Mouse (Mus musculus) granulocyte monocyte progenitor cell, adult 5-6 weeks (primary cell): ENCODE results near the gene Shisal2a. TPM values are rescaled to one million over a fixed set of nuclear protein-coding genes. Genes with fewer than 3 reads are reported as not detected.

Experiments used
- ATAC-seq: replicated peaks from 2 replicates; pipeline ENCODE4 v1.8.0; 2016; ENCODE audit warnings: mild to moderate bottlenecking, moderate TSS enrichment, inconsistent platforms; ENCODE audit not compliant: poor library complexity, severe bottlenecking
- total RNA-seq, 2 experiments: library from RNA; stranded (forward) in 1 of 2; stranded (reverse) in 1 of 2; fragments of 200-712, 200-1000 nt in 1 of 2; fragments of >200 nt in 1 of 2; fragmentation: Nextera tagmentation in 1 of 2; gene quantifications; 2 replicates each; pipeline ENCODE4 v1.2.3; 2014 to 2017

Gene Shisal2a
- total RNA-seq, 2 experiments from 2014 or later: not detected

DNA sequence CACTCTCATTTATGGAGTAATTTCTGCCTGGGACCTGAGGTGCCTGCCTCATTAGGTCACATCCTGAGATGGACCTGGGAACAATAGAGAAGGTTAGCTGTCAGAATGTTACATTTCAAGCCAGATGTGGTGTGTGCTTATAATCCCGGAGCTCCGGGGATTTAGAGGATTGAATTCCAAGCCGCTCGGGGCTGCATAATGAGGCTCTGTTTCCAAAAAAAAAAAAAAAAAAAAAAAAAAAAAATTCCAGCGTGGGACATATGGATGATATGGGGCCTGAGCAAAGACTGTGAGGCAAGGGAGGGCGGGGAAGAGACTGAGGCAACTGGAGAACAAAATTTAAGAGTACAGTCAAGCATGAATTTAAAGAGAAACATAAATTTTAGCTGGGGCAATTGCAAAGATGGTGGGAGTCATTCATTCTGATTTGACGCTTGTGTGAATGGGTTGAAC, 38.5 kb downstream of the Shisal2a start:
- ATAC-seq: no peak

DNA sequence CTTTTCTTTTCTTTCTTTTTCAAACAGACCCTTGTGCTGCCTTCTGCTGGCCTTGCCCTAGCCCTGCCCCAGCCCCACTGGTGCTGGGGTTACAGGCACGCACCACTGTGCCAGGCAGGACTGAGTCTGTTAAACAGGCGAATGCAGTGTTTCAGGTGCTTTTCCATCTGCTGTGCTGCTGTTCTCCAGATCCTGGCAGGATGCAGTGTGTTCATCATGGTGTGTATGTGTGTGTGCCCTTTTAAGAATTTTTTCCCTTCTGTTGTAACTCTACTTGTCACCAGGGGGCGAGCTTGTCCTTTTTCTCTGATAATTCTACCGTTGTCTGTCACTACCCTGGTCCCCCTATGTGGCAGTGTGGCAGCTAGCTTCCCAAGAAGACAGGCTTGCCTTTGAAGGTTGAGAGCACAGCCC, 43.9 kb downstream of the Shisal2a start:
- peak; percentile 92 for ATAC-seq

- ATAC-seq: no peak
These were observed 44.3 kb downstream of the Shisal2a start for GRCm38 (mm10) chr4:108338811-108339210.

DNA sequence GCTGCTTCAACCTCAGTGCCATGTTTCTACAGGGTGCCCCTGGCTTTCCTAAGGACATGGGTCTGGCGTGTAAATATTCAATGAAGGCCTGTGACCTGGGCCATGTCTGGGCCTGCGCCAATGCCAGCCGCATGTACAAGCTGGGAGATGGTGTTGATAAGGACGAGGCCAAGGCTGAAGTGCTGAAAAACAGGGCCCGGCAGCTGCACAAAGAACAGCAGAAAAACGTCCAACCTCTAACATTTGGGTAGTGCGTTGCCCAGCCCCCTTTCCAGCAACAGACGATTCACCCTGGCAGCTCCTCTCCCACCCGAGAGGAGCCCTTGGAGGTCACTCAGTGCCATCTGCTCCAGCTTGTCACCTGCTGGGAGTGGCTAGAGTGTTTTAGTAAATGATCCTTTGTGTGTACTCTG, 44.8 kb downstream of the Shisal2a start:
- ATAC-seq: no peak

DNA sequence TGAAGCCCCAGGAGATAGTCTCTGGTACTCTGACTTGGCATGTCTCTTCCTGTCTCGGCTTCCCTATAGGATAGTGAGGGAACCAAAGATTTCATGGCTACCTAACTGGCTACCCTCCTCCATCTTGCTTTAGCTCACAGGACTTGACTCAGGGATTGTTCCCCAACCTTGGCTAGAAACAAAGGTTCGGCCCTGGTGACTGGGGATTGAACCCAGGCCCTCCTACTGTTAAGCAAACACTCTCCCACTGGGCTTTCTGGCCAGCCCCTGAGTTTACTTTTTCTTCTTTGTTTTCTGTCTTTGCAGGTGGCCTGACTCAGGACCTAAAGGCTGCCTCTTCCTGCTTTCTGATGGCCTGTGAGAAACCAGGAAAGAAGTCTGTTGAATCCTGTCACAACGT, 45.3 kb downstream of the Shisal2a start:
- no peak for ATAC-seq

DNA sequence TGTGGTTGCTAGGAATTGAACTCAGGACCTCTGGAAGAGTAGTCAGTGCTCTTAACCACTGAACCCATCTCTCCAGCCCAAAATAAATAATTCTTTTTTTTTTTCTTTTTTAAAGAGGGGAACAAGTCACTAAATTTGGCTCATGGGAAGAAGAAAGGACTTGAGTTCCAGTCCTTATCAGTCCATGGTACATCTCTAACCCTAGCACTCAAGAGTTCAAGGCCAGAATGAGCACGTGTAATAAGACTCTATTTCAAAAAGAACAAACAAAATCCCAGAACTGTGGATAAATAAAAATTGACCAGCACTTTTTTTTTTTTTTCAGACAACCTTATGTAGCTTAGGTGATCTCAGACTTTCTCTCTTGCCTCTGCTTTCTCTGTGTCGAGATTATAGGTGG, 46.4 kb downstream of the Shisal2a start:
- ATAC-seq: no peak

DNA sequence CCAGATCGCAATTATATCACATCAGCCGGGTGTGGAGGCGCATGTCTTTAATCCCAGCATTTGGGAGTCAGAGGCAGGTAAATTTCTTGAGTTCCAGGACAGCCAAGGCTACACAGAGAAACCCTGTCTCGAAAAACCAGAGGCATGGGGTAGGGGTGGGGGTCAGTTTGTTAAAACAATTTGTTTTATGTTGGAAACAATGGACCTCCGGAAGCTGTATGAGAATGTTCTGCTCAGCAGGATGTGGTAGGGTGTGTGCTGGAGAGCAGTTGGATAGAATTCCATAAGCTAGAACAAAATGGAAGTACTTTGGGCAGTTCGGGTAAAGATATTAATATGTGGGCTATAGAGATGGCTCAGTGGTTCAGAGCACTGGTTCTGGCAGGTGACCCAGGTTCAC, 47.7 kb downstream of the Shisal2a start:
- no peak for ATAC-seq

DNA sequence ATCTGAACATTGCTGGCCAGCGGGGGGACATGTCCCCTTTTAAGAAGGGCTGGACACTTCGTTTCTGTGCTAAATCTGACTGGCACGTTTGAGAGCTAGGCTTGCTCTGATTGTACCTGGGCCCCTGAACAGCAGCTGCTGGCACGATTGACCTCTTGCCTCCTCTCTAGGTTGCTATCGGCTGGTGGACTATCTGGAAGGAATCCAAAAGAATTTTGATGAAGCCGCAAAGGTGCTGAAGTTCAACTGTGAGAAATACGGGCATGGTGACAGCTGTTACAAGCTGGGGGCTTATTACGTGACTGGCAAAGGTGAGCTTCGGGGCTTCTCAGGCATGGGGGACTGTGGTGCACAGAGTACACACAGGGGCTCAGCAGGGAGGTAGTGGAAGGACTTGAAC, 51.1 kb downstream of the Shisal2a start:
- ATAC-seq: no peak

- ATAC-seq: no peak
These were observed 53.3 kb downstream of the Shisal2a start for GRCm38 (mm10) chr4:108329840-108330239.

DNA sequence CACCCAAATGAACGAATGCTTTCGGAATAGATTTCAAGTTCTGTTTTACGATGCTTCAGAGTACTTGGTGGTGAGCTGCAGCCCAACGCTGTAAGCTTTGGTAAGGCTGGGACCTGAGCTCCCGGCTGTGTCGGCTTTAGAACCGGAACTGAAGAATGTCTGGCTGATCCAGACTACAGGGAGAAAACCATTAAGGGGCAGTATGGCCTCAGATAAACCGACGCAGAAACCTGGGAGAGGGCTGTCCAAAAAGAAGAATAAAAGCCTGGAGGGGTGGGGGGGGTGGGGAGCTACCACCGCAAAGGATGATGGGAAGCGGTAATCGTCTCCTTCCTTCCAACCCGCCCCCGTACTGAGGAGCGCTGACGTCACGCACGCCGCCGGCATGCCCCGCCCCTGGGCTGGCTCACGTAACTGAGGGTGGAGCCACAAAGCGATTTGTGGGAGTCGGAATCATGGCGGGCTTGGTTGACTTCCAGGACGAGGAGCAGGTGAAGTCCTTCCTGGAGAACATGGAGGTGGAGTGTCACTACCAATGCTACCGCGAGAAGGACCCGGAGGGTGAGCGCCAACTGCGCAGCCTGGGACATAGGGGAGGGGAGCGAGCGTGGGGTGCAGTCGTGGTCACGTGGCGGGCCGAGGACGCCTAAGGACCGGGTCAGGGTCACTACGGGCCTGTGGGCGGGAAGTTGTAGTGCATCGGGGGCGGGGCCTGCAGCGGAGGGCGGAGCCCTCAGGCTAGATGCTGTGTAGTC, 55.2 kb downstream of the Shisal2a start, which contains the start of gene Coa7:
Coa7 (plus strand) TSS at position 411 of the 755 bp plus-strand sequence.
- peak; percentile 91 for ATAC-seq

DNA sequence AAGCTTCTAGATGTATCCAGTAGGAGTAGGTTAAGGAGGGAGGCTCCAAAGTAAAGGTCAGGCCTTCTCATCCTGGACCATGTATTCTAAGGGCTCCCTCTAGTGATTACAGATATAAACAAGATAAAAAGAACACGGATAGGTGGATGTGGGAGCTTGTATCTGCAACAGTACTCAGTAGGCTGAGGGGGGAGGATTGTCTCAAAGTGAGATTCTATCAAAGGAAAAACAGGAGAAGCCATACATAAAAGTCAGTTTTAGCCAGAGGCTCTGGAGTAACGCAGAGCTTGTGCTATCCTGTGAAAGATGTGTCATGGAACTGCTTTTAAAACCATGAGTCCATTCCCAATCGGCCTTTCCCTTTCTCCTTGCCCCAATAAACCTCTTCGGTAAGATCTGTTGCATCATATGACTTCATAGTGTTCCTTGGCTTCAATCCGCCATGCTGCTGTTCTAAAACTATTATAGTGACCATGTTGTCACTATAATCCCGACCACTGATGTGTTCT, 56.0 kb downstream of the Shisal2a start:
- ATAC-seq: peak; percentile 38

GRCm38 (mm10) chr4:108323588-108323987, 59.6 kb downstream of the Shisal2a start:
- ATAC-seq: no peak; the same call in 1 of the 2 replicates

GRCm38 (mm10) chr4:108320627-108321380, 62.3 kb downstream of the Shisal2a start:
- ATAC-seq: no peak

GRCm38 (mm10) chr4:108319747-108320146, 63.4 kb downstream of the Shisal2a start:
- no peak for ATAC-seq

DNA sequence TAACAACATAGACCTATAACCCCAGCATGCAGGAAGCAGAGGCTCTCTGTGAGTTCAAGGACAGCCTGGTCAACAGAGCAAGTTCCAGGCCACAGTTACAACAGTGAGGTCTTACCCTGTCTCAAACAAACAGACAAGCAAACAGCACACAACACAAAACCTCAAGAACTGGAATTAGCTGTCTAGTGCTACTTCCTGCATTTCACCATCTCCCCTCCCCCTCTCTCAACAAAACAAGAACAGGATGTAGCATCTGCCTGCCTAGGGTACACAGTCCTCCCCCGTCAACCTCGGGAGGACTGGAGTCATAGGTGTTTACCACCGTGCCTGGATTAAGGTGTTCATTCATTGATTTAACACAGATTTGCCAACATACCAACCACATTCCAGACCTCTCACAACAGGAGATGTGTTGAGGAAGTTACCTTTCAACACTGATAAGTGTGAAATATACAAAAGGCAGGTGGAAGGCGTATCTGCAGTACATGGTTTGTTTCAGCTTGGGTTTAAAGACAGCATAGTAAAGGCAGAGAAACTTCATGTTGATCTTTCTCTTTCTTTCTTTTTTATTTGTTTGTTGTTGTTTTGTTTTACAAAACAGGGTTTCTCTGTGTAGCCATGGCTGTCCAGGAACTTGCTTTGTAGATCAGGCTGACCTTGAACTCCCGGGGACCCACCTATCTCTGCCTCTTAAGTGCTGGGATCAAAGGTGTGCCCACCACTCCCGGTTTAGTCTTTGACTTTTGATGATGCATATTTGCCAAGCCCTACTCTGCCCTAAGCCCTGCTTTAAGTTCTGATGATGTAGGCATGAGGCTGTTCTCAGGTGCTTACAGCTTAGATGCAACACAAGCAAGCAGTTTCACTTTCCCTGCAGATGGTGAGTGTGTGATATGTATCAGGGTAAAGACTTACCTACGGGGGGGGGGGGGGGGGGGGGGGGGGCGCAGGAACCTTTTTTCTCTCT, 64.2 kb downstream of the Shisal2a start:
- peak; percentile 78 for ATAC-seq

Other genes starting within 250 kb of the Shisal2a start
- gene Scp2, start 238.4 kb downstream of the Shisal2a start, total RNA-seq (2014; fragmentation: Nextera tagmentation): 228 and 252 TPM in 2 replicates
- gene Scp2, start 238.4 kb downstream of the Shisal2a start, total RNA-seq (2017): 218 and 226 TPM in 2 replicates
- 5.4 TPM in 1 of 2 replicates, not detected in the other for gene Echdc2, start 217.9 kb downstream of the Shisal2a start, total RNA-seq (2014; fragmentation: Nextera tagmentation)
- not detected in 2 replicates for gene Echdc2, start 217.9 kb downstream of the Shisal2a start, total RNA-seq (2017)
- not detected in 2 replicates for gene Zyg11a, start 165.3 kb downstream of the Shisal2a start, total RNA-seq (2014; fragmentation: Nextera tagmentation)
- not detected in 2 replicates for gene Zyg11a, start 165.3 kb downstream of the Shisal2a start, total RNA-seq (2017)
- 11.6 and 17.4 TPM in 2 replicates for gene Zyg11b, start 82.3 kb downstream of the Shisal2a start, total RNA-seq (2014; fragmentation: Nextera tagmentation)
- 20.8 and 20.9 TPM in 2 replicates for gene Zyg11b, start 82.3 kb downstream of the Shisal2a start, total RNA-seq (2017)
- gene Coa7, start 55.2 kb downstream of the Shisal2a start, total RNA-seq (2014; fragmentation: Nextera tagmentation): 5.2 and 17.3 TPM in 2 replicates
- 13.0 and 25.6 TPM in 2 replicates for gene Coa7, start 55.2 kb downstream of the Shisal2a start, total RNA-seq (2017)
- gene Gpx7, start 23.6 kb upstream of the Shisal2a start, total RNA-seq (2014; fragmentation: Nextera tagmentation): 1.8 and 4.2 TPM in 2 replicates
- 0.30 and 0.46 TPM in 2 replicates for gene Gpx7, start 23.6 kb upstream of the Shisal2a start, total RNA-seq (2017)
- 77.1 and 98.9 TPM in 2 replicates for gene Tut4, start 76.1 kb upstream of the Shisal2a start, total RNA-seq (2014; fragmentation: Nextera tagmentation)
- 24.9 and 25.1 TPM in 2 replicates for gene Tut4, start 76.1 kb upstream of the Shisal2a start, total RNA-seq (2017)
- gene Prpf38a, start 196.0 kb upstream of the Shisal2a start, total RNA-seq (2014; fragmentation: Nextera tagmentation): 50.4 and 78.1 TPM in 2 replicates
- 116 and 137 TPM in 2 replicates for gene Prpf38a, start 196.0 kb upstream of the Shisal2a start, total RNA-seq (2017)
- 14.6 and 24.6 TPM in 2 replicates for gene Orc1, start 196.1 kb upstream of the Shisal2a start, total RNA-seq (2014; fragmentation: Nextera tagmentation)
- 7.8 and 11.0 TPM in 2 replicates for gene Orc1, start 196.1 kb upstream of the Shisal2a start, total RNA-seq (2017)
- gene Cc2d1b, start 236.6 kb upstream of the Shisal2a start, total RNA-seq (2014; fragmentation: Nextera tagmentation): 23.5 and 29.2 TPM in 2 replicates
- 65.4 and 86.2 TPM in 2 replicates for gene Cc2d1b, start 236.6 kb upstream of the Shisal2a start, total RNA-seq (2017)